Mouse (Mus musculus) liver, embryonic 16.5 days (tissue): ENCODE data around the gene Tmem240. TPM values are rescaled to one million over a fixed set of nuclear protein-coding genes. Genes with fewer than 3 reads are reported as not detected.
"Not testable (repeated sequence)": the region's sequence is repeated elsewhere in the genome, so short reads cannot be mapped to it uniquely, and the experiment has no call there.

Source experiments
- ATAC-seq: fragments of 200-750 bp; cut with Nextera tagmentation; 2 replicates; pipeline ENCODE4 v1.8.0; 2017; ENCODE audit warnings: low read depth, mild to moderate bottlenecking, moderate number of reproducible peaks, moderate library complexity
- H3K27ac ChIP-seq: fragments of 300-500 bp; sonication (generic); 2 replicates; pipeline ENCODE4 v1.5.1; 2014; ENCODE audit warnings: mild to moderate bottlenecking, low read length
- H3K27me3 ChIP-seq: fragments of 300-500 bp; sonication (generic); 2 replicates; pipeline ENCODE4 v1.6.1; 2014; ENCODE audit warnings: low read depth, low read length, mixed read lengths; ENCODE audit not compliant: control insufficient read depth, insufficient read depth
- H3K36me3 ChIP-seq: fragments of 300-500 bp; sonication (generic); 2 replicates; pipeline ENCODE4 v1.6.1; 2014; ENCODE audit warnings: mild to moderate bottlenecking; ENCODE audit not compliant: control insufficient read depth, insufficient read depth
- H3K4me1 ChIP-seq: fragments of 300-500 bp; sonication (generic); 2 replicates; pipeline ENCODE4 v1.6.1; 2014; ENCODE audit warnings: low read depth, low read length, mixed read lengths; ENCODE audit not compliant: control insufficient read depth
- H3K4me2 ChIP-seq: fragments of 300-500 bp; sonication (generic); 2 replicates; pipeline ENCODE4 v1.6.1; 2014; ENCODE audit warnings: low read depth, low read length, mixed read lengths
- H3K4me3 ChIP-seq: fragments of 300-500 bp; sonication (generic); 2 replicates; pipeline ENCODE4 v1.5.1; 2014; ENCODE audit warnings: low read depth, mild to moderate bottlenecking, low read length
- H3K9ac ChIP-seq: fragments of 300-500 bp; sonication (generic); 2 replicates; pipeline ENCODE4 v1.6.1; 2014; ENCODE audit warnings: low read depth, low read length
- H3K9me3 ChIP-seq: fragments of 300-500 bp; sonication (generic); replicated peaks from 2 replicates; pipeline ENCODE4 v1.6.1; 2016; ENCODE audit warnings: low read length; ENCODE audit not compliant: control insufficient read depth
- WGBS: fragments of 180-500 bp; shearing (Covaris S2); extraction: QIAGEN DNeasy Blood & Tissue Kit; methylation state at CpG from one replicate; pipeline ENCODE4 v1.1.7; 2014; ENCODE audit not compliant: insufficient replicate concordance; 5-methylcytosine and 5-hydroxymethylcytosine counted together
- polyA plus RNA-seq: library from polyadenylated mRNA; unstranded; fragments of >200 nt; fragmentation: Nextera tagmentation; extraction: Ambion mirVana; gene quantifications from 2 replicates; pipeline ENCODE4 v1.2.1, GENCODE M21; 2015

The Tmem240 gene
- polyA plus RNA-seq, 1 experiment from 2014 or later = 0.13 TPM

DNA sequence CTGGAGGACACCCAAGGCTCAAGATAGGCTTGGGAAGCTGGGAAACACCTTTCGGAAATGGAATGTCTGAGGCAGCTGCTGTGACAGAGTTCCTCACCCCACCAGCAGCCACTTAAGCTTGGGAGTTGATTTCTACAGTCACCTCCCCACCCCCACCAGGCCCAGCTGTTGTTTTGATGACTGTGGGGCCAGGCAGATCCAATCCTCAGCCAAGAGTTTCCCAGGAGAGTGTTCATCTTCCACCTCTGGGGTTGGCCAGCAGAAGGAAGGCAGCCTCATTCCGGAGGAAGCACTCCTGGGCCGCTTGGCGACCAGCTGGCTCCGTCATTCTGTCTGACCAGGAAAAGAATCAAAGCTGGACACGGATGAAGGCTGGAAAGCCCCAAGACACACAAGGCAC, 46.3 kb downstream of the Tmem240 start:
- Histone ChIP-seq H3K4me2 (no peak overlapping the region), H3K9ac (no peak overlapping the region), H3K27ac (no peak overlapping the region), H3K27me3 (peaks cover 13% of the 10 kb centered on the region), H3K9me3 (no peaks in the 10 kb centered on the region), H3K4me1 (peaks cover 12% of the 10 kb centered on the region), H3K4me3 (no peak overlapping the region), H3K36me3 (no peaks in the 10 kb centered on the region)
- WGBS = 31% methylated on average over 6 of the region's 6 CpGs
- ATAC-seq = no peak

DNA sequence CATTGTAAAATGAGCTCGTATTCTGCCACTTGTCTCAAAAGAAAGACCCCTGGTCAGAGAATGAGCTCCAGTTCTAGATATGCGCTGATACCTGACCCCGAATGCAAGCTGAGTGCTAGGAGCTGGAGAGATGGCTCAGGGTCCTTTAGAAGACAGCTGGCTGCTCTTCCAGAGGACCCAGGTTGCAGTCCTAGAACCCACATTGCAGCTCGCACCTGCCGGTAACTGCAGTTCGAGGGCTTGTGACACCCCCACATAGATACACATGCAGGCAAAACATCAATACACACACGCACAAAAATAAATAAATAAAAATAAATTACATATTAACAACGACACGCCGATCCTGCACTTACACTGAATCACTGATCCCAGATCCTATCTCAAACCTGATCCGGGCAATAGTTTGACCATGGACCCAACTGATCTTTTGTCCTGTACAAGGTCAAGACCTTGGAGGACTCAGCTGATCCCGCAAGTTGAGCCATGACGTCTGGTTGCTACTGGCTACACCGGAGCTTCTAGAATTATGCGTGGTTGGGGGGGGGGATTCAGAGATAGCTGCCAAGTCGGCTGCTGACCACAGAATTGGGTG, 49.0 kb downstream of the Tmem240 start:
- H3K27me3 ChIP-seq = peaks cover 6% of the 10 kb centered on the region
- ATAC-seq = peak; percentile 10; the same call in 1 of the 2 replicates
- no peak overlapping the region for H3K27ac ChIP-seq

DNA sequence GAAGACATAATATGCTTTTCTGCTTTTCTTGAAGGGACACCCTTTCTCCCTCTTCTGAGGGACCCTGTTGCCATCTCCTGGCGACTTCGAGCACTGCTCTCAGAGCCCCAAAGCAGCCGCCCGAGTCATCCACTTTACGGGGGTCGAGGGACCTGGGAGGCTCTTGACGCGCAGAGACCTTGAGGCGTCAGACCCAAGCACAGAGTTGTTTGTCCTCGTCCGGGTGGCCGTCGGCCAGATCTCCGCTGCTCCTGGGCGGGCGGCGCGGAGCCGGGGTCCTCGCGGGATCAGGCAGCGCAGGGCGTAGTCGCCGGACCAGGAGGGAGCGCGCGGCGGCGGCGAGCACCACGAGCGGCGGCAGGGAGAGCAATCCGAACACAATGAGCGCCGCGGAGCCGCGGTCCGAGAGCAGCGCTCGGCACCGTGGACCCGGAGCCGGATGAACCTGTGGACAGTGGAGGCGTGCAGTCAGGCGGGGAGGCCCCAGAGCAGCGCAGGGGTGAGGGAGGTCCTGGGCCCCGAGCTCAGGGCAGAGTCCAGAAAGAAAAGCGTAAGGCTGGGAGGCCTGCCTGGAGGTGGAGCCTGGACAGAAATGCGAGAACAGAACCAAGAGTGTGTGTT, 49.6 kb downstream of the Tmem240 start:
- peaks cover 9% of the 10 kb centered on the region for H3K4me1 ChIP-seq

More for the DNA sequence above, 49.0 kb downstream of the Tmem240 start:
- WGBS = 39% methylated on average over 16 of the region's 16 CpGs
- peaks cover 8% of the 10 kb centered on the region for H3K4me1 ChIP-seq
- H3K36me3 ChIP-seq = no peaks in the 10 kb centered on the region
- peak overlapping the region; percentile 69 for H3K9ac ChIP-seq
- H3K9me3 ChIP-seq = no peaks in the 10 kb centered on the region
- H3K4me2 ChIP-seq = peak overlapping the region; percentile 93
- peak overlapping the region; percentile 68 for H3K4me3 ChIP-seq

DNA sequence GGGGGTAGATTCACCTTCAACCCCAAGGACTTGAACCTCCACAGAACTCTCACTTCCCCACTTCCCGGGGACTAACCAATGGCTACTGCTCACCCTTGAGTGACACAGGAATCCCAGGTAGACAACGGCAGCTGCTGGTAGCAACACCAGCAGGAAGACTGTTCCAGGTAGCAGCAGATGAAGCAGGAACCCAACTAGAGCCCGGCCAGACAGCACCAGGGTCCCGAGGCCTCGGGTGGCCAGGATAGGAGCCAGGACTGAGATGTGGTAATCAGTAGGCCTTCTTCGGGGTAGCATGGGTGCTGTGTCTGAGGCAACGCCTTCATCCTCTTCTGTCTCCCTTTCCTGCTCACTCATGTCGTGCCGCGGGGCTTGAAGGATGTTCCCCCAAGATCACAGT, 50.6 kb downstream of the Tmem240 start:
- no peak overlapping the region for H3K4me2 ChIP-seq

More for the DNA sequence above, 49.6 kb downstream of the Tmem240 start:
- peak; percentile 74 for ATAC-seq
- Histone ChIP-seq H3K9ac (peak overlapping the region; percentile 69), H3K36me3 (no peaks in the 10 kb centered on the region), H3K4me3 (peak overlapping the region; percentile 68), H3K4me2 (peak overlapping the region; percentile 93), H3K27ac (peak overlapping the region; percentile 62), H3K9me3 (no peaks in the 10 kb centered on the region), H3K27me3 (peaks cover 4% of the 10 kb centered on the region; the same call in 1 of the 2 replicates)
- WGBS = 0% methylated on average over 52 of the region's 52 CpGs

DNA sequence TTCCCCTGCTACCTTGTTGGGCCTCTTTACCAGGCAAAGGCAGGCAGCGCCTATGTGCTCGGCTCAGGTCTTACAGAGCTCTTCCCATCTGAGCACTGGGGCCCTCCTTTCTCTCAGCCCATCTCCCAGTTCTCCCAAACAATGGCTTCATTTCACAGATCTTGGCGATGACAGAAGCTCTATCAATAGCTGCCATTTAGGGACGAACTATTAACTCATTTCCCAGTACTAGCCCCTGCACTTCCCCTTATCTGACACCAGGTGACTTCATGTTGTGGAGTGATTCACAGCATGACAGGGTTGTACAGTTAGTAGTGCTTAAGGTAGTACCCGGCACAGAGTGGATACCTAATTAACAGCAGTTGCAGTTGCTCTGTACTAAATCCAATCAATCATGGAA, 51.2 kb downstream of the Tmem240 start, which contains the start of gene Tmem88b:
Gene Tmem88b (minus strand): TSS at position 56 of the 400 bp plus-strand sequence.
- Histone ChIP-seq H3K27me3 (peaks cover 4% of the 10 kb centered on the region; the same call in 1 of the 2 replicates), H3K9me3 (no peaks in the 10 kb centered on the region), H3K27ac (no peak within 1 kb of the TSS), H3K4me2 (peak within 1 kb of the TSS; percentile 93; the same call in 1 of the 2 replicates), H3K36me3 (no peaks in the 10 kb centered on the region), H3K4me3 (no peak within 1 kb of the TSS; the same call in 1 of the 2 replicates), H3K4me1 (peaks cover 9% of the 10 kb centered on the region), H3K9ac (no peak within 1 kb of the TSS)
- no peak for ATAC-seq
- WGBS = 52% methylated on average over 5 of the region's 5 CpGs

More for the DNA sequence above, 50.6 kb downstream of the Tmem240 start:
- H3K4me3 ChIP-seq = no peak overlapping the region
- no peak overlapping the region for H3K27ac ChIP-seq
- ATAC-seq = no peak
- WGBS = 73% methylated on average over 10 of the region's 10 CpGs
- no peaks in the 10 kb centered on the region for H3K36me3 ChIP-seq
- H3K9me3 ChIP-seq = no peaks in the 10 kb centered on the region
- H3K27me3 ChIP-seq = peaks cover 4% of the 10 kb centered on the region; the same call in 1 of the 2 replicates
- no peak overlapping the region for H3K9ac ChIP-seq
- peaks cover 9% of the 10 kb centered on the region for H3K4me1 ChIP-seq

DNA sequence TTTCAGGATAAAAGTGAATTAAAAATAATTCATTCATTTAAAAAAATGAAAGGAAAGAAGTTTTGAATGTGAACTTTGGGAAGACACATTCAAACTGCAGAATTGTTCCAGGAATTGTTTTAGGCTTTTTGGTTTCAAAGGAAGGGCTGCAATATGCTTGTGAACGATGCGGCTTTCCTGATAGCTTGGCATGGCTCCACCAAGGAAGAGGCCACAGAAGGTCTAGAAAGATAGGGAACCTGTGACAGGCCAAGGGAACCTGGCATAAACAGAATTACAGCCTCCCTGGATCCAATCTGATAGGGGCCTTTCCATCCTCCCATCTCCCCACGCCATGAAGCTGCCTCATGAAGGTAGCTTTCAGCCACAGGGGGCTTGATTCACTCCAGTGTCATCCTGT, 53.7 kb downstream of the Tmem240 start:
- Histone ChIP-seq H3K4me3 (no peak overlapping the region), H3K27me3 (peaks cover 3% of the 10 kb centered on the region), H3K9ac (no peak overlapping the region), H3K36me3 (no peaks in the 10 kb centered on the region), H3K4me2 (no peak overlapping the region), H3K4me1 (peaks cover 9% of the 10 kb centered on the region), H3K9me3 (no peaks in the 10 kb centered on the region), H3K27ac (no peak overlapping the region)
- WGBS = 40% methylated on average over 3 of the region's 3 CpGs
- ATAC-seq = peak; percentile 54

DNA sequence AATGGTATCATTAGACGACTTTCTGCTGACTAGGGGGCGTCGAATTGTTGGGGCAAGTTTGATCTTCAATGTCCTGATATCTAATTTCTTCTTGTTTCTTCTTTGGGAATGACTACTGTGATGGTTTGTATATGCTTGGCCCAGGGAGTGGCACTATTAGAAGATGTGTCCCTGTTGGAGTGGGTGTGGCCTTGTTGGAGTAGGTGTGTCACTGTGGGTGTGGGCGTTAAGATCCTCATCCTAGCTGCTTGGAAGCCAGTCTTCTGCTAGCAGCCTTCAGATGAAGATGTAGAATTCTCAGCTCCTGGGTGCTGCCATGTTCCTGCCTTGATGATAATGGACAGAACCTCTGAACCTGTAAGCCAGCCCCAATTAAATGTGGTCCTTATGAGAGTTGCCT, 54.2 kb downstream of the Tmem240 start:
- not testable (repeated sequence) for H3K4me1 ChIP-seq, H3K9me3 ChIP-seq, H3K9ac ChIP-seq, H3K4me3 ChIP-seq, H3K4me2 ChIP-seq, H3K27me3 ChIP-seq, H3K36me3 ChIP-seq, H3K27ac ChIP-seq
- ATAC-seq = peak; percentile 35
- 64% methylated on average over 4 of the region's 4 CpGs for WGBS

DNA sequence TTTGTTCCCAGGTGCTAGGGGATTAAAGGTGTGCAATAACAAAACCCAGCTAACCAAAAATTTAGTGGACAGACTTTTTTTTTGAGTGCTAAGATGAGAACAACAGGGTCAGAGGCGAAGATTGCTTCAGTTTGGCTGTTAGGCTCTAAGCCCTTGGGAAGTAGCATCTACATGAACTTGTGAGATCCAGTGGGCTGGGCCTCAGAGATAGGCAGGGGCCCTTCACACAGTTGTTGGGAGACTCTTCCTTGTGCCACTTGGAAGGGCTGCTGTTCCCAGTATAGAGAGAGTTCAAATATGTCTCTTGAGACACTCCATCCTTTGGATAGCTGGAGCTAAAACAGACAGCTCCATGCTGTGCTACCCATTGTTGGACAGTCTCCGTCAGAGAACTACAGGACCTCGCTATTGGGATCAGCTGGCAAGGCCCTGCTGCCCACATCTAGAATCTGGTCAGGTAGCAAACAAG, 55.5 kb downstream of the Tmem240 start, which contains the start of gene Ankrd65:
Gene Ankrd65 (plus strand): TSS at position 419 of the 469 bp plus-strand sequence.
- Histone ChIP-seq H3K36me3 (no peaks in the 10 kb centered on the region), H3K9me3 (no peaks in the 10 kb centered on the region), H3K27me3 (no peaks in the 10 kb centered on the region; the same call in 1 of the 2 replicates), H3K27ac (no peak within 1 kb of the TSS), H3K4me1 (peaks cover 4% of the 10 kb centered on the region), H3K4me2 (no peak within 1 kb of the TSS), H3K4me3 (no peak within 1 kb of the TSS), H3K9ac (no peak within 1 kb of the TSS)
- no peak for ATAC-seq
- WGBS = 69% methylated on average over 3 of the region's 3 CpGs
